Mouse (Mus musculus): ENCODE data around the gene Lrrk1.
"Not testable (repeated sequence)": the region's sequence is repeated elsewhere in the genome, so short reads cannot be mapped to it uniquely, and the experiment has no call there.

The Lrrk1 gene

DNA sequence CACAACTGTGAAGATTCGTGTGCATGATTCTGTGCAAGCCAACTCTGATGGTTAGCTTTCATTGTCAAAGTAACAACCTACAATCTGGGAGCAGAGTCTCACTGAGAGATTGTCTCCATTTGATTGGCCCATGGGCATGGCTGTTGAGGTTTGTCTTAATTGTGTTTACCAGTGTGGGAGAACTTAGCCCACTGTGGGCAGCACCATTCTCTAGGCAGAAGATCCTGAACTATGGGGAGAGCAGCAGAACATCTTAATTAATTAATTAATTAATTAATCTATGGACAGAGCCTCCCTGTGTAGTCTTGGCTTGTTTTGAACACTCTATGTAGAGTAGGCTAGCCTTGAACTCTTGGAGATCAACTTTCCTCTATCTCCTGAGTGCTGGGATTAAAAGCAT, 164.4 kb downstream of the Lrrk1 start:
- no peak for DNase-seq (ENCODE audit: low spot score)

DNA sequence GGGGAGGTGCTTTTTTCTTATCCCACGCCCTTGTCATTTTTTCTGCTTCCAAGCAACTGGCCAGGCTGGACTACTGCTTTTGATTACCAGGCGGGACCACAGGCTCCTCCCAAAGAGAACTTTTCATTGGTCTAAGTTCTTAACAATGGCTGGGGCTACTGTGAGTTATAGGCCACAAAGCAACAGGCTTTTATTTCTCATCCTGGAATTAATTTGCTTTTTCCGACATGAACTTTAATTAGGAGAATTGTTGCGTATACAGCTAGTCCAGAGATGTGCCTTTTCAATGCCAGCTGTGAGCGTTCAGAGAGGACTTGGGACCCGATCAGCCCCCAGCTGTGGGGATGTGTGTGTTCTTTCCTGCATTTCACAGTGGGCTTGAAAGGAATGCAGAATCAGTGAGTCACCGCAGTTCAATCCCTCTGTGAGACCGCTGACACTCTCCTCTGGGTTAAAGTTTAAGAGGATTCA, 165.5 kb downstream of the Lrrk1 start:
- DNase-seq (ENCODE audit: low spot score), result no peak

DNA sequence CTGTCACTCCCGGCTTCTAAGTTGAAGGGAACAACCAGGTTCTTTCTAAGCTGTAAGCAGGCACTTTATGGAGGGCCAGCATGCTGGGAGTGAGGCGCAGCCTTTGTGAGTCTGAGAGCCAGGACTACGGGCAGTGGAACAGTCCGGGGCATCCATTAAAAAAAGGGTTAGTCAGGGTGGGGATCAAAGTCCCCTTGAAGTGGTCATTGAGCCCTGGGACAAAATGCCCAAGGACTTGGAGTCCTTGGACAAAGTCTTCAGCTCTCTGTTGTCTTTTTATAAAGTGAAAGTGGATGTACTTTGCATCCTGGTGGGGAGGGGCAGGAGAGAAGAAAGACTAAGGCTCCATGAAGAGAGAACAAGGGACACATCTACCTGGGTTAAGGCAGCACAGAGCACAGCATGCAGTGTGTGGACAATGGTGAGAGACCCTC, 168.3 kb downstream of the Lrrk1 start:
- DNase-seq (ENCODE audit: low spot score), result no peak

DNA sequence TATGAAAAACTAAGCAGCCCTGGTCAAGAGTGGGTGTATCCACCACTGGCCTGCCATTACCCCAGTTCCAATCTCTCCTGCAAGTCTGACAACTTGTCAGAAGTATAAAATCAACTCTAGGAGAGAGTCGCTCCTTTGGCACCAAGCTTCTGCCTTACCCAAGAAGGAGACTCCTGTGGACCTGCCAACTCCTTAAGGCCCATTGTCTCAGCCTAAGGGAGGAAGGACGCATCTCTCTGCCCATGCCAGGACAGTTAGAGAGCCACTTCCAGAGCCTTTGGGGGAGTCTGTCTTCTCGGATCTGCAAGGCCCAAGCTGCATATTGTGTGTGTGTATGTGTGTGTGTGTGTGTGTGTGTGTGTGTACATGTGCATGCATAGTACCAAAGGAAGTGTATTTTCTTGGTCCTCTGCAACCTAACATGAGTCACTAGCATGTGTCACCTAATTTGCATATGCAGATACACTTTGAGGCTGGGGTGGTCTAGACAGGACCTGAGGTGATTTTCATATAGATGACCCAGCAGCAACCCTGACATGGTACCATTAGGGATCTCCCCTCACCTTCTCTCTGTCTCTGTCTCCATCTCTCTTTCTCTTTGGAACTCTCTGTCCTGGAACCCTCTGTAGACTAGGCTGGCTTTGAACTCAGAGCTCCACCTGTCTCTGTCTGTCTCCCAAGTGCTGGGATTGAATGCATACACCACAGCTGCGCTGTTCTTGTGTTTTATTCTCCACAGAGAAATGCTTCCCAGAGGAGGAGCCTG, 168.9 kb downstream of the Lrrk1 start:
- no peak for DNase-seq (ENCODE audit: low spot score)

DNA sequence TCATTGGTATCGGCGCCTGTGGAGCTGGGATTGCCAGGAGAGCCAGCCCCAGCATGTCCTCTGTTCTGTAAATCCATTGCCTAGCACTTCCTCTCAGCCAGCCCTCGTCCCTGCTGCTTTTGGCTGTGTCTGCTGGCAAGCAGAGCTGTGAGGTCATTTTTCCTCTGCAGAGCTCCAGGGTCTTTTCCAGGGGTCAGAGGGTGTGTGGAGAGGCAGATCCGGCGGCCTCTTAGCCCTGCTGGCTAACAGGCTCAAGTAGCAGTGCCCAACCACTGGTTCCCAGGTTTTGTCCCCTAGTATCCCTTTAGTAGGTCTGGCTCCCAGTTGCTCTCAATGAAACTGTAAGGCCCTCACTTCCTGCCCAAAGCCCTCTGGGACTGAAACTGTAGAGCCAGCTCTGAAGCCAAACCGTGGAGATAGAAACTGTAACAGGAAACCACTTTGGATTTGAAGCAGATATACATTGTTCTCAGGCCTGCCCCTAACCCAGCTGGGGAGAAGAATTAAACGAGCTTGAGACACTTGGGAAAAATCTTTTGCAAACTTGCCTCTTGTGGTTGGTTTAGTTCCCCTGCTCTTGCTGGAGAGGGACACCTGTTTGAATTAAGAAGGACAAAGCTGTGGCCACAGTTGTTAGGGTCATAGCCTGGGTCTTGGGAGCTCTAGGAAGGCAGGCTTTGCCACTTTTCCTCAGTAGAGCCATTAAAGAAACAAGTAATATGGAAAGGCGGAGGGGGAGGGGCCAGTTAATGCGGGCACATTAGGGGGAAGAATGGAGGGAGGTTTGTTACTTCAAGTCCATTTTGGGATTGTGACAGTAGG, 169.7 kb downstream of the Lrrk1 start:
- DNase-seq (ENCODE audit: low spot score), result no peak

DNA sequence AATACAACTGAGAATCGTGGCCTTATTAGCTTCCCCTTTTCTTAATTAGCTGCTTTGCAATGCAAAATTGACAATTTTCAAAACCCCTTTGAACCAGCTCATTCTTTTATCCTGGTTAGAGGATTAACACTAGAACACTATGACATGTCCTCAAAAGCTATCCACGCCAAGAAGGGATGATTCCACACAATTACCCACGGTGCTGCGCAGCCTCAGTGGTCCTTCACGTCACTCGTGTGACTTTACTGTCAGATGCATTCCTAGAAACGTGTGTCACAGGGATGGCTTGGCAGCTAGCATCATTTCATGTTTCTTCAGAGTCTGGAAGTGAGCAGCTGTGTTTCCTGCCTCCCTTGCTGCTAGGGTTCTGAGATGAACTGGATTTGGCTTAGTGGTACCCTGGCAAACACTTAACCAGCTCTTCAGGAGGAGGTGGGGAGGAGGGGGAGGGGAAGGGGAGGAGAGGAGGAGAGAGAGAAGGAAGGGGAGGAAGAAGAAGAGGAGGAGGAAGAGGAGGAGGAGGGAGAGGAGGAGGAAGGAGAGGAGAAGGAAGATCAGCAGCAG, 170.5 kb downstream of the Lrrk1 start:
- DNase-seq (ENCODE audit: low spot score), result no peak

DNA sequence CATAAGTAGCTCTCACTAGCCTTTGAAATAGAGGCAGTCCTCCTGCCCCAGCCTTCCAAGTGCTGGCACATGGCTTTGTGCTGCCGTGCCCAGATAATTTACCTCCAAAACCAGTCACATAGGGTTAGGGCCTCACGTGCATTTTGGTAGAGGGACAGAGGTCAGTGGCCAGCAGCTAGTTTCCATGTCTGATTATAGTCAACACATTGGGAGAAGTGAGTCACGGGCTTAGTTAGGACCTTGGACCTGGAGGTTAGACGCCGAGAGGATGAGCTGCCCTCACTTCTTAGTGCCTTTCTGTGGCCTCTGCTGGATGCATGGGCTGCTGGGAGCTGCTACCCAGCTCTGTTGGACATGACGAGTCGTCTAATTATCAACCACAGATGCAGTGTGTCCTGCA, 171.1 kb downstream of the Lrrk1 start:
- DNase-seq (ENCODE audit: low spot score), result no peak

DNA sequence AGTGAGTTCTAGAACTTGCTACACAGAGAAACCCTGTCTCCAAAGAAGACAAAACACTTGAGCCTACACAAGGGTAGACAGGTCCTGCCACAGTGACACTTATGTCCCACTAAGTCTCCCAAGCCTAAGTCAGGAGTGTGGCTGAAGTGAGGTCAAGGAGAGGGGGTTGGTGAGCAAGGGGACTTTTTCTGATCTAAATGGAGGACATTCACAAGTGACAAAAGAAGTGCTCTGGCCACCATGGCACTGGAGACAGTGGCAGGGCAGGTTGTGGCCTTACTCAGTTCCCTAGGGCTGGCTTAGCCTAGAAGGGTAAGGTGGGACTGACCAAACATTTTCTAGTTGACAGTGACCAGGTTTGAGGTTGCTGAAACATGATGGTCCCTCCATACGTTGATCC, 172.2 kb downstream of the Lrrk1 start:
- DNase-seq (ENCODE audit: low spot score), result no peak

DNA sequence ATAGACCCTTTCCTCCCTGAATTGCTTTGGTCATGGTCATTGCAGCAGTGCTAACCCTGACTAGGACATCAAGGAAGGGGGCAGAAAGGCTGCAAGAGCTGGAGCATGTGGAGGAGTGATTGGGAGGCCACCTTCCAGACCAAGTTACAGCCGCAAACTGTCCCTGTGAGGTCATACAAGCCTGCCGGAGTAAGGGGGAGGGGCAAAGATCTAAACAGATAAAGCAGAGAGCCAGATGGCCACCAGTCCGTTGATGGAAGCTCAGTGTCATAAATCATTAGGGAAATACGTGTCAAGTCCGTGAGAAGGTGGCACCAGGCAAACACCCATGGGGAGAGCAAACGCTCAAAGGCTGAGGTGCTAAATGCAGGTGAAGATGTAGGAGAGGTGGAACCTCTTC, 173.7 kb downstream of the Lrrk1 start:
- no peak for DNase-seq (ENCODE audit: low spot score)

DNA sequence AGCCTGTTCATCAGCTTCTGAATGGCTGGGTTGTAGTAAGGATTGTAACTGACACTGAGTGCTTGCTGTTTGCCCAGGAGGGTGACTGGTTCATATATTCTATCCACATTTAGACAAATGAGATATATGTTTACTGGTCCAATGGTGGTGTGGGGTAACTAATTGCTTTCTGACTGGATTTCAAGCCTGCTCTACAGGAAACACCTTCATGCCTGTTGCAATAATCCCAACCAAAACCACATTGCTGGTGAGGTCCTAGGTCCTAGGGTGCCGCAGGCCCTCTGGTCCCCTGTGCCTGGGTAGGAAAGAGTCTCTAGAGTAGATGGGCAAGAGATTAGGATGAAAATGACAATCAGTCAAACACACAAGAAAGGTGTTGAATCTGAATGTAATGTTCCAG, 175.3 kb downstream of the Lrrk1 start:
- DNase-seq (ENCODE audit: low spot score), result no peak

DNA sequence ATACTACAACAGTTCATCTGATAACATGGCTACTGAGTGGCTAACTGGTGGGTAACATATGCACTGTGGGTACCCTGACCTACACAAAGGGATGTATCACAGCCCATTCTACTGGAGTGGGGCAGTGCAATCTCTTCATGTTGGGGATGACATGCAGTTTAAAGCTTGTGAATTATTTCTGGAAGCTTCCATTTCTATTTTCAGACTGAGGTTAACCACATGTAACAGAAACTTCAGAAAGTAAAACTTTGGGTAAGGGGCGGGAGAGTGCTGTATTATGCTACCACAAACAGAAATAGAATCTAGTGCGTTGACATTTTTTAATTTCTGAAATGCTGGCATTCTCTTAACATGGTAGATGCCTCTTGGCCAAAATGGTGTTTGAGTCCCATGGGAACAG, 178.2 kb downstream of the Lrrk1 start:
- DNase-seq (ENCODE audit: low spot score), result no peak

DNA sequence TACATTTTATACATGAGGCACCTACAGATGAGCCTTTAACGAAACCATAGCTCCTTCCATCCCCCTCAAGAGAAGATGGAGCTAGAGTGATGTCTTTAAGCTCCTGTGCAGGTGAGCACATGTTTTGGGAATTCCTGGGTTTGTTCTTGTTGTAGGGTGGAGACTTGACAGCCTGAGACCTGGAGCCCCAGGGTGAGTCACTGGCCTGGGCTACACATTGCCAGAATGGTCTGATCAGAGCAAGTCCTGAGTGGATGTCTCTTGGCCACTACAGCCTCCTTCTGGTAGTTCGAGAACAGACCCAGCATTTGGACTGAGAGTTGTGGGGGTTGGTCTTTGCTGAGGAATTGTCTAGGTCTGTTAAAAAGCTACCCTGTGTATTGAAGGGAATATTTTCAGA, 186.5 kb downstream of the Lrrk1 start:
- no peak for DNase-seq (ENCODE audit: low spot score)

DNA sequence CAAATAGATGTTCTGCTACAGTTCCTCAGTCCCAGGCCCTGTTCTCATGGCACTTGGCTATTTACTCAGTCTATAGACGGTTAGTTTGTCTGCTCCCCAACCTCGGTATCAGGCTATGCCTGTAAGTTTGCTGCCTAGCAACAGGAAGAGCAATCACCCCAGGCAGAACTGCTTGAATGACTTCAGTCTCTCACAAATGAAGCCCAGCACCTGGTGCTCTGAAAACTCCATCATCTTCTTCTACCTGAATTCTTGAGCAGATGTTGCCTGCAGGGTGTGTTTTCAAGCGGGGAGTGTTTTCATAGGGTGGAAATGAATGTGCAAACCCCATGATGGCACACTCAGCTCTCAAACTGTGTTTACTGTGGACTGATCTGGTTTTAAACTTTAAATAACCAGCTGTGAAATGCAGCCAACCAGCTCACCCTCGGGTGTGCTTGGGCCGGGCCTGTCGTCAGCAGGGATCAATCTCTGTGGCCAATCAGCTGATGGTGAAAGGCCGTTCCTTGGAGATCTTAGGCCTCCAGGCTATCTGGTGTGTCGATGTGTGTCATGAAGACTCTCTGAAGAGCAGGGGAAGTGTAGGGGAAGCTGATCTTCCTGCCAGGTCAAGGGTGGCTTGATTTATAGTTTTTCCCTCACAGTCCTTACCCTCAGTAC, 187.2 kb downstream of the Lrrk1 start:
- no peak for DNase-seq (ENCODE audit: low spot score)

DNA sequence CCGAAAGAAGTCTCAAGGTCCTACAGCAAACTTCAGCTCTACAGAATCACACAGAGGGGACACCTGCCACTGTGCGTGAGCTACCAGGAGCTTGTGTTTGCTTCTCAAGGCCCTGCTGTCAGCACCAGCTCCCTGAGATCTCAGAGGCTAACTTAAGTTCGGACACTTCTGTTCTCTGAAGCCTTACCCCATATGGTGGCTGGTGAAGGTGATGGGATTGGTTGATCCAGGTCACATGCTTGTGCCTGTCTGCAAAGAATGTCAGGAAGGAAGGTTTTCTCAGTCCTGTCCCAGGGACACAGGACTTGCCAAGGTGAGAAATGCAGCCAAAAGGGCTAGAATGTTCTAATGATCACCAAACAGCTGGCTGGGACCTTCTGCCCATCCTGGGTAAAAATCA, 187.8 kb downstream of the Lrrk1 start:
- no peak for DNase-seq (ENCODE audit: low spot score)

DNA sequence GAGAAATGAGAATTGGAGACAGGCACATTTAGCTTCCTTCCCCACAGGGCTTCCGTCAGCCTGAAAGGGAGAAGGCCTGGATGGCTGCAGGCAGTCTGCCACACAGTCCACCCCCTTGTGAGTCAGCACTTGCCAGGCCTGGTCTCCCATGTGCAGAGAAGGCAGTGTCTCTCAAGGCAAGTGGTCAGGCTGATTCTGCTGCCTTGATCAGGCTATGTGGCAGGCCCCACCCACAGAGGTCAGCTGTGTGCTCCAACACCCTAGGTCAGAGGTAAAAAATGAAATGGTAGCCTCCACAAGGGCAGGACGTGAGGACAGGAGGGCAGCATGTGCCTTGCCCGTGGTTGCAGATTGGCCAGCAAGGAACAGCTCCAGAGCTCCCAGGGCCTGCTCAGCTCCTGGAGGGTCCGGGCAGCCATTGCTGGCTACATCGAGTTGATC, 188.7 kb downstream of the Lrrk1 start:
- peak; percentile 31 for DNase-seq (ENCODE audit: low spot score)

DNA sequence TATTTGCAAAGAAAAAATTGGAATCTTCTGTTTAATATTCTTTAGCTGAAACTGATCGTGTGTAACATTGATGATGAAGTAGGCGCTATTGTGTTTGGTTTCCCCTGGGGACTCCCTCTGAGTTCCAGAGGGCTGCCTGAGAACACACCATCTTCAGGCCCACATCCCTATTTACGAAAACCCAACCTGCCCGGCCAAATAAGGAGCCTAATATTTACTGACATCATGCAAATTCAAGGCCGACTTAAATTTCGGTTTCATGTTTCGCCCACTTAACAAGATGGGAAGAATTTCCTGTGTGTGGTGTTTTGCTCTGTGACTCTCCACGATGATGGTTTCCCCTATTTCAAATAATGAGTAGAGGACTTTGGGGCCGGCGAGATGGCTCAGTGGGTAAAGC, 189.7 kb downstream of the Lrrk1 start:
- no peak for DNase-seq (ENCODE audit: low spot score)

DNA sequence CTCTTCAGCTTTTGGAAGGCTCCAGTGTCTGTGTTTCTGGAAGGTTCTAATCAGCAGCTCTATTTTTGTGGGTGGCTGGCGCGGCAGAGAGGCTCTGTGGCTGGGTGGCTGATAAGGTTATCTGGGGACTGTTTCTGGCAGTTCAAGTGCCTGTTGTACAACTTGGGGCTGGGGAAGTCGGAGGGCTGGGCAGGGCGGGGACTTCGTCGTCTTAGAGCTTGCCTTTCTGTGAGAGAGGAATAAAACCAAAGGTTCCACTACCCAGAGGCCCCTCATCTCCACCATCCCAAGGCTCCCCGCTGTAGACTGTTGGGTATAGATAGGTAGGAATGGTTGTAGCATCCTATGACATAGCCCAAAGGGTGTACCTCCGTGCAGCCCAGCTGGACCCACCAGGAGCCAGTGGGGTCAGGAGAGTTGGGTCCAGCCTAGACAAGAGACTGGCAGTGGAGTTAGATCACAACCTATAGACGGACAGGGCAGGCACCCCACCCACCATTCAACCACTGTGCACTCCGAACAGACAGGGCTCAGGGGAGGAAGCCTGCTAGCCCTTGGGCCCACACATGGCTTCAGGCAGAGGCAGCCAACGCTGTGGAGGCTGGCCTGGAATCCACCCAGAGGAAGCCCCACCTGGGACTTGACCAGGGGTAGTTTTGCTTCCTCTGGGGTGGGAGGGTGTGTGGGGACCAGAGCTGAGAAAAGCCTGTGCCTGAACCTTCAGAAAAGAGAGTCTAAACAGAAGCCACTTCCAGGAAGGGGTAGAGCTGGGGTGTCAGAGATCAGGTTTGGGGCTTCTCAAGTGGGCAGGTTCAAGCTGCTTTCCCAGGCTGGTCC, 191.3 kb downstream of the Lrrk1 start:
- DNase-seq (ENCODE audit: low spot score), result peak; percentile 43

DNA sequence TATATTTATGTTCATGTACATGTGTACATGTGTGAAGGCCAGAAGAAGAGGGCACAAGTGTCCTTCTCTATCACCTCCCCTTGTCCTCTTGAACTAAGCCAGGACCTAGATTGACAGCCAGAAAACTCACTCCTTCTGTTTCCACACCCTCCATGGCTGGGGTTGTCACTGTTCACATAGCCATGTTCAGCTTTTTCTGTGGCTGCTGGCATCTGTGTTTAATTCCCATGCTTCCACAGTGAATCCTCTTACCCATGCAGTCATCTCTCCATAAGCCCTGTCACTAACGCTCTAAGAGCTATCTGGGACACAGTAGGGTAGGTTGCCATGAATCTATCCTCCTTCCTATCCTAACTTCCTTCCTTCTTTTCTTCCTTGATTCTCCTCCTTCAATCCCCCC, 192.3 kb downstream of the Lrrk1 start:
- no peak for DNase-seq (ENCODE audit: low spot score)

DNA sequence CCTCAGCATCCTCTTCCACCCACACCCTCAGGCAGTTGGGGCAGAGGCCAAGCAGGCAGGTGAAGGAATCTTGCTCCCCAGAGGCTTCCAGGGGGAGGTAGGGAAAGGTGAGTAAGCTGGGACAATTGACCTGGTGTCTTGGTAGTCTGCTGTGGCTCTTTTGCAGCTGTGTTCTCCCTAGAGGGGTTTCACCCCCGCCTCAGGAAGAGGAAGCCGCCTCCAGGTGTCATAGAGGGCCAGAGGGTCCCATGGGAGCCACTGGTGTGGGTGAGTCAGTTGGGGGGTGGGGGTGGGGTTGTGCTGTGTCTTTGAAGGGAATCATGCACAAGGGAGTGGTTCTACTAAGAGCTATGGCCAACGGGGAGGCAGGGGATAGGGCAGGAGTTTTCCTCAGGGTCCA, 193.6 kb downstream of the Lrrk1 start:
- DNase-seq (ENCODE audit: low spot score), result no peak

DNA sequence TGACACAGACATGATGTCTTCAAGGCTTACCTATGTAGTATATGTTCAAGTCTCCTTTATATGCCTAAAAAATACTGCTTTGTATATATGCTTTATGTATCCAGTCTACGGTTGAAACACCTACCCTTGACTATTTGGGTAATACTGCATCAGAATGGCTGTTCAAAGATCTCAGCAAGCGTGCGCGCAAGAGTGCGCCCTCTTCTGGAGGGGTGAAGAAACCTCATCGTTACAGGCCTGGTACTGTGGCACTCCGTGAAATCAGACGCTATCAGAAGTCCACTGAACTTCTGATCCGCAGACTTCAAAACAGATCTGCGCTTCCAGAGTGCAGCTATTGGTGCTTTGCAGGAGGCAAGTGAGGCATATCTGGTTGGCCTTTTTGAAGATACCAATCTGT, 197.8 kb downstream of the Lrrk1 start:
- DNase-seq (ENCODE audit: low spot score), result not testable (repeated sequence)

DNA sequence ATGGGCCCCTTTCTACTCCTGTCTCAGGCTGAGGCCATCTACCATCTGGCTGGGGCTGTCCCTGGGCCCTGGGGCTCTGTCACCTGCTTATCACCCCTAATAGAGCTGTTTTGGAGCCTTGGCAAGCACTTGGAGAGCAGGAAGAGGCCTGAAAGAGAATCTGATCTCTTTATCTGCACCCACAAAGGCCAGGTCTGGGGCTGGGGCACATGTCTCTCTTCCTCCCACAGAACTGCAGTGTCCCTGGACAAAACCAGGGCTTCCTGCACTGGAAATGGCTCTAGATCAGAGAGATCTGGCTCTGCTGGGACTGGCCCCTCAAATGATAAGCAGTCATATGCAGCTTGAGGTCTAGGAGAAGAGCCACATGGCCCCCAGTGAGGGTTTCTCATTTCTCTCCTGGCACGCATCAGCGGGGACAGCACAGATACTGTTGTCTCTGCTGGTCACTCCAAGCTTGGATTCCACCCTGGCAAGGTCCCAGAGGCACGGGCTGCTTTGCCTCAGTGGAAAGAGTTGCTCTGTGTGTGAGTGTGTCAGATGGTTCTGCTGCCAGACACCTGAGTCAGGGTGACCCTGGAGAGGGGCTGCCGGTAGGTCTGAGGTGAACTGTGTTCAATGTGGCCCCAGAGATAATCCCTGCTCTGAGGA, 200.4 kb downstream of the Lrrk1 start:
- DNase-seq (ENCODE audit: low spot score), result no peak
